10 mouse cellular contexts compared by ENCODE assay signal in genomic region chr15:36901350-36901749, GRCm38 (mm10).
A peak's percentile ranks its signal among the peaks of the same experiment; 100 is the strongest.
DNase-seq lines count a peak whose midpoint lies in the region; ATAC-seq and TF ChIP-seq lines count a peak whose summit lies in the region.
"Had no signal": no experiment of that assay in that cellular context is flagged by ENCODE, and none has a peak within 500 bp of the region (broad histone marks: within the 10 kb centered on the region; RNA-seq: fewer than 3 reads in every experiment).

No protein-coding gene starts in this region.

- no peak for DNase-seq in lung, embryonic 14.5 days
- no peak for DNase-seq in lung, postnatal 4 days
- DNase-seq in forebrain, postnatal 0 days, result no peak
- no peak for DNase-seq in layer of hippocampus, adult 8-10 months (ENCODE audit: low spot score in 2 of 2)
- no peak for DNase-seq in left cerebral cortex, postnatal 14 days (ENCODE audit: low spot score in 2 of 2)
- DNase-seq: adrenal gland, adult 8-10 months; heart, postnatal 36 days; thymus, adult 2 months had no signal

- WGBS in lung, embryonic 14.5 days, result 45% methylated on average over 5 of the region's 5 CpGs
- 61% methylated on average over 5 of the region's 5 CpGs for WGBS in forebrain, postnatal 0 days
- 60% methylated on average over 5 of the region's 5 CpGs for WGBS in limb, embryonic 13.5 days
- WGBS in stomach, embryonic 15.5 days, result 57% methylated on average over 5 of the region's 5 CpGs

- H3K27ac ChIP-seq in lung, embryonic 14.5 days (ENCODE audit: low read depth), result no peak overlapping the region
- peak overlapping the region; percentile 50; the same call in 1 of the 2 replicates for H3K27ac ChIP-seq in forebrain, postnatal 0 days (ENCODE audit: low read depth, low read length)
- H3K27ac ChIP-seq in limb, embryonic 13.5 days, result no peak overlapping the region
- peak overlapping the region; percentile 37; the same call in 1 of the 2 replicates for H3K27ac ChIP-seq in stomach, embryonic 15.5 days

- H3K4me2 ChIP-seq in lung, embryonic 14.5 days, result 0 out of 2 replicates have a peak overlapping the region, but pooled peaks have one; percentile 18
- H3K4me2 ChIP-seq in forebrain, postnatal 0 days (ENCODE audit: low read depth), result peak overlapping the region; percentile 20; the same call in 1 of the 2 replicates
- peak overlapping the region; percentile 24; the same call in 1 of the 2 replicates for H3K4me2 ChIP-seq in limb, embryonic 13.5 days (replicated peaks)
- 0 out of 2 replicates have a peak overlapping the region, but pooled peaks have one; percentile 35 for H3K4me2 ChIP-seq in stomach, embryonic 15.5 days

- H3K4me3 ChIP-seq in lung, embryonic 14.5 days (ENCODE audit: low read depth, low read length), result no peak overlapping the region
- no peak overlapping the region for H3K4me3 ChIP-seq in forebrain, postnatal 0 days (ENCODE audit: low read depth, low read length)
- H3K4me3 ChIP-seq in limb, embryonic 13.5 days, result no peak overlapping the region
- no peak overlapping the region for H3K4me3 ChIP-seq in stomach, embryonic 15.5 days (replicated peaks)

- no peak for ATAC-seq in lung, embryonic 14.5 days (ENCODE audit: insufficient read depth)
- peak; percentile 30 for ATAC-seq in forebrain, postnatal 0 days
- ATAC-seq in limb, embryonic 13.5 days (ENCODE audit: low FRiP score, low read depth), result no peak
- ATAC-seq in stomach, embryonic 15.5 days (ENCODE audit: insufficient read depth, low FRiP score, low read depth), result no peak

- no peak overlapping the region for H3K9ac ChIP-seq in lung, embryonic 14.5 days
- H3K9ac ChIP-seq in forebrain, postnatal 0 days, result no peak overlapping the region; the same call in 1 of the 2 replicates
- no peak overlapping the region for H3K9ac ChIP-seq in limb, embryonic 13.5 days
- no peak overlapping the region for H3K9ac ChIP-seq in stomach, embryonic 15.5 days

- H3K27me3 ChIP-seq in lung, embryonic 14.5 days (ENCODE audit: insufficient read depth, low read length), result no peaks in the 10 kb centered on the region
- no peaks in the 10 kb centered on the region for H3K27me3 ChIP-seq in forebrain, postnatal 0 days (ENCODE audit: insufficient read depth, low read length)
- no peaks in the 10 kb centered on the region for H3K27me3 ChIP-seq in limb, embryonic 13.5 days
- H3K27me3 ChIP-seq in stomach, embryonic 15.5 days (replicated peaks), result no peaks in the 10 kb centered on the region

- H3K4me1 ChIP-seq in lung, embryonic 14.5 days (ENCODE audit: insufficient read depth), result peaks cover 18% of the 10 kb centered on the region
- H3K4me1 ChIP-seq in forebrain, postnatal 0 days (ENCODE audit: insufficient read depth), result peaks cover 17% of the 10 kb centered on the region
- H3K4me1 ChIP-seq in limb, embryonic 13.5 days, result peaks cover 21% of the 10 kb centered on the region
- H3K4me1 ChIP-seq in stomach, embryonic 15.5 days, result peaks cover 33% of the 10 kb centered on the region

- intact Hi-C loops in left cerebral cortex, postnatal 14 days (cut with DNase I), result loop anchor here (5.0 kb wide), 1 partner anchor 109 kb away; no protein-coding TSS in a partner anchor

- no peak for TF ChIP-seq CTCF in lung, embryonic 14.5 days (IDR thresholded peaks at IDR 0.05; ENCODE audit: low read depth)
- TF ChIP-seq CTCF in forebrain, postnatal 0 days (IDR thresholded peaks at IDR 0.05; ENCODE audit: low read depth), result 0 out of 2 replicates have a peak, but pooled peaks have one; percentile 13

- no peaks in the 10 kb centered on the region for H3K9me3 ChIP-seq in lung, embryonic 14.5 days (ENCODE audit: low read depth, low read length)
- H3K9me3 ChIP-seq in forebrain, postnatal 0 days (ENCODE audit: low read length), result no peaks in the 10 kb centered on the region
- no peaks in the 10 kb centered on the region for H3K9me3 ChIP-seq in limb, embryonic 13.5 days
- H3K9me3 ChIP-seq in stomach, embryonic 15.5 days, result no peaks in the 10 kb centered on the region

- H3K36me3 ChIP-seq in lung, embryonic 14.5 days (ENCODE audit: insufficient read depth), result no peaks in the 10 kb centered on the region
- H3K36me3 ChIP-seq in forebrain, postnatal 0 days (ENCODE audit: insufficient read depth), result no peaks in the 10 kb centered on the region
- no peaks in the 10 kb centered on the region for H3K36me3 ChIP-seq in limb, embryonic 13.5 days
- H3K36me3 ChIP-seq in stomach, embryonic 15.5 days, result no peaks in the 10 kb centered on the region

Comparison
In these comparisons a context has a peak if more than half of its experiments do, and no peak if none do; other contexts are left out.
1. H3K27ac ChIP-seq: peak in forebrain, postnatal 0 days (single experiment) and stomach, embryonic 15.5 days (single experiment); none in lung, embryonic 14.5 days (single experiment) and limb, embryonic 13.5 days (single experiment).
2. Peak in every context shown above with its lines, with median percentiles within 50 percentile points of each other: H3K4me2 ChIP-seq.